11 mouse cellular contexts compared by ENCODE assay signal in the genomic region with DNA sequence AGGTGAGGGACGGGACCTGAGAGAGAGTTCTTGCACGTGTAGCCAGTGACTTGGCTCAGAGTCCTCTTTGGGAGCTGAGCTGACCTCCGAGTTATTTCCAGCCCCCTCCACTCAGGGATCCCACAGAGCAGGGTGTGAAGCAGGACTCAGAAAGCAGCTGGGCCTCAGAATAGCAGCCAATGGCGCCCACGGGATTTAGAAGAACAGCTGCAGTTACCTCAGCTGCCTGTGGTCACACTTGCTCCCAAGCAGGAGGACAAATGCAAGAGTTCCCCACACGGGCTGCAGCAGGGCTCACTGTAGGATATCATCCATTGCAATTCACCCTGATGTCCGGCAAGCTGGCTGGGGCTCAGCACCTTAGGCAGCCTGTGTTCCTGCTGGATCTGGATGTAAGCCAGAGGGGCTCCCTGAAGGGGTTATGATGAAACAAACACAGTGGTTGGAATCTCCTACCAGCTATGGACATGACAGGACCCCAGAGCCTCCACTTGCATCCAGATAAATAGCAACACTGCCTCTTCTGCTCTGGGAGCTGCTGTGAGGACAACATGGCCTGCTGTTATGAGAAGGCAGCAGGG. TPM values are rescaled to one million over a fixed set of nuclear protein-coding genes. Genes with fewer than 3 reads are reported as not detected.
DNase-seq lines count a peak whose midpoint lies in the region; ATAC-seq lines count a peak whose summit lies in the region.
"Had no signal": no experiment of that assay in that cellular context is flagged by ENCODE, and none has a peak within 500 bp of the region (broad histone marks: within the 10 kb centered on the region; RNA-seq: fewer than 3 reads in every experiment).

No protein-coding gene starts in this region.

- H3K36me3 ChIP-seq in hindbrain, embryonic 13.5 days: peaks cover 76% of the 10 kb centered on the region
- H3K36me3 ChIP-seq in hindbrain, embryonic 10.5 days: peaks cover 77% of the 10 kb centered on the region
- peaks cover 70% of the 10 kb centered on the region for H3K36me3 ChIP-seq in embryonic facial prominence, embryonic 14.5 days (ENCODE audit: control insufficient read depth, insufficient read depth, low read length)
- H3K36me3 ChIP-seq in limb, embryonic 13.5 days: peaks cover 83% of the 10 kb centered on the region
- peaks cover 86% of the 10 kb centered on the region for H3K36me3 ChIP-seq in forebrain, embryonic 10.5 days (replicated peaks)

- no peak overlapping the region for H3K27ac ChIP-seq in hindbrain, embryonic 13.5 days
- H3K27ac ChIP-seq in hindbrain, embryonic 10.5 days: no peak overlapping the region
- H3K27ac ChIP-seq in embryonic facial prominence, embryonic 14.5 days (replicated peaks; ENCODE audit: low read depth, low read length): peak overlapping the region; percentile 21; the same call in 1 of the 2 replicates
- H3K27ac ChIP-seq in limb, embryonic 13.5 days: peak overlapping the region; percentile 22; the same call in 1 of the 2 replicates
- H3K27ac ChIP-seq in forebrain, embryonic 10.5 days: no peak overlapping the region

- WGBS in hindbrain, embryonic 13.5 days: 70% methylated on average over 7 of the region's 7 CpGs
- WGBS in hindbrain, embryonic 10.5 days: 74% methylated on average over 7 of the region's 7 CpGs
- 70% methylated on average over 7 of the region's 7 CpGs for WGBS in embryonic facial prominence, embryonic 14.5 days
- WGBS in limb, embryonic 13.5 days: 56% methylated on average over 7 of the region's 7 CpGs
- 82% methylated on average over 7 of the region's 7 CpGs for WGBS in forebrain, embryonic 10.5 days

- ATAC-seq in hindbrain, embryonic 13.5 days (ENCODE audit: low FRiP score): no peak
- ATAC-seq in embryonic facial prominence, embryonic 14.5 days (ENCODE audit: low read depth): peak; percentile 82
- peak; percentile 77 for ATAC-seq in limb, embryonic 13.5 days (ENCODE audit: low FRiP score, low read depth)
- ATAC-seq: CD4-positive, CD25-positive, alpha-beta regulatory T cell, adult 4 months had no signal

- DNase-seq in hindbrain, embryonic 10.5 days (ENCODE audit: low spot score): no peak
- peak; percentile 77 for DNase-seq in embryonic facial prominence, embryonic 14.5 days (ENCODE audit: low spot score)
- peak; percentile 48 for DNase-seq in heart, adult 8-10 months (ENCODE audit: low spot score)
- no peak for DNase-seq in T-cell, adult 2 months (ENCODE audit: low spot score)
- DNase-seq in layer of hippocampus, postnatal 36 days: no peak
- no peak for DNase-seq in forebrain, embryonic 10.5 days (ENCODE audit: extremely low spot score, low spot score)
- DNase-seq: cerebellum, adult 11-12 months had no signal

- no peak overlapping the region for H3K4me2 ChIP-seq in hindbrain, embryonic 13.5 days
- no peak overlapping the region for H3K4me2 ChIP-seq in embryonic facial prominence, embryonic 14.5 days (ENCODE audit: low read depth, low read length)
- H3K4me2 ChIP-seq in limb, embryonic 13.5 days (replicated peaks): no peak overlapping the region

- H3K4me1 ChIP-seq in hindbrain, embryonic 13.5 days (replicated peaks): peaks cover 52% of the 10 kb centered on the region
- peaks cover 27% of the 10 kb centered on the region for H3K4me1 ChIP-seq in hindbrain, embryonic 10.5 days (replicated peaks)
- peaks cover 14% of the 10 kb centered on the region for H3K4me1 ChIP-seq in embryonic facial prominence, embryonic 14.5 days (ENCODE audit: control insufficient read depth, insufficient read depth, low read length)
- H3K4me1 ChIP-seq in limb, embryonic 13.5 days: peaks cover 48% of the 10 kb centered on the region
- H3K4me1 ChIP-seq in forebrain, embryonic 10.5 days: peaks cover 15% of the 10 kb centered on the region

- H3K27me3 ChIP-seq in hindbrain, embryonic 13.5 days: no peaks in the 10 kb centered on the region
- H3K27me3 ChIP-seq in hindbrain, embryonic 10.5 days (ENCODE audit: insufficient read depth, poor library complexity, severe bottlenecking): no peaks in the 10 kb centered on the region
- no peaks in the 10 kb centered on the region for H3K27me3 ChIP-seq in embryonic facial prominence, embryonic 14.5 days (replicated peaks; ENCODE audit: control insufficient read depth, insufficient read depth, low read length)
- H3K27me3 ChIP-seq in limb, embryonic 13.5 days: no peaks in the 10 kb centered on the region
- 0 out of 2 replicates have a peak, but pooled peaks cover 8% of the 10 kb centered on the region for H3K27me3 ChIP-seq in forebrain, embryonic 10.5 days (ENCODE audit: poor library complexity, severe bottlenecking)

- no peaks in the 10 kb centered on the region for H3K9me3 ChIP-seq in hindbrain, embryonic 13.5 days
- H3K9me3 ChIP-seq in hindbrain, embryonic 10.5 days: no peaks in the 10 kb centered on the region
- no peaks in the 10 kb centered on the region for H3K9me3 ChIP-seq in embryonic facial prominence, embryonic 14.5 days (ENCODE audit: control insufficient read depth, low read length)
- no peaks in the 10 kb centered on the region for H3K9me3 ChIP-seq in limb, embryonic 13.5 days
- no peaks in the 10 kb centered on the region for H3K9me3 ChIP-seq in forebrain, embryonic 10.5 days

- H3K4me3 ChIP-seq in hindbrain, embryonic 13.5 days: no peak overlapping the region
- no peak overlapping the region for H3K4me3 ChIP-seq in hindbrain, embryonic 10.5 days
- no peak overlapping the region for H3K4me3 ChIP-seq in embryonic facial prominence, embryonic 14.5 days (ENCODE audit: low read depth, low read length)
- H3K4me3 ChIP-seq in limb, embryonic 13.5 days: no peak overlapping the region
- H3K4me3 ChIP-seq in forebrain, embryonic 10.5 days: no peak overlapping the region
- H3K4me3 ChIP-seq: megakaryocyte, embryonic 14.5 days had no signal

- H3K9ac ChIP-seq in hindbrain, embryonic 13.5 days: 0 out of 2 replicates have a peak overlapping the region, but pooled peaks have one; percentile 29
- no peak overlapping the region for H3K9ac ChIP-seq in embryonic facial prominence, embryonic 14.5 days (ENCODE audit: low read depth, low read length)
- H3K9ac ChIP-seq in limb, embryonic 13.5 days: no peak overlapping the region

RNA-seq across cellular contexts. Expression of gene Vash2, which starts 6.4 kb away (rescaled TPM):
- 92.4 and 94.1 TPM in 2 replicates for polyA plus RNA-seq in hindbrain, embryonic 13.5 days (2015; fragmentation: Nextera tagmentation; extraction: Ambion mirVana)
- 39.1 and 50.5 TPM in 2 replicates for polyA plus RNA-seq in hindbrain, embryonic 10.5 days (2016; fragmentation: Nextera tagmentation; extraction: Ambion mirVana)
- polyA plus RNA-seq in embryonic facial prominence, embryonic 14.5 days (2014; fragmentation: Nextera tagmentation; extraction: Ambion mirVana): 66.4 and 73.7 TPM in 2 replicates
- total RNA-seq in heart, adult 8-10 months (2022): 1 to 10 TPM in 1 of 4 experiments, under 1 TPM in 3; 0.08 to 1.0 (median 0.27) TPM
- polyA plus RNA-seq in limb, embryonic 13.5 days (2015; fragmentation: Nextera tagmentation; extraction: Ambion mirVana): 64.4 and 72.7 TPM in 2 replicates
- total RNA-seq in layer of hippocampus, postnatal 36 days (2021): 1 to 10 TPM; 1.9 to 2.2 TPM
- polyA plus RNA-seq in forebrain, embryonic 10.5 days (2016; fragmentation: Nextera tagmentation; extraction: Ambion mirVana): 39.0 and 39.7 TPM in 2 replicates

RNA-seq across cellular contexts. Expression of gene Angel2, which starts 47.8 kb away (rescaled TPM):
- 55.4 and 57.0 TPM in 2 replicates for polyA plus RNA-seq in hindbrain, embryonic 13.5 days (2015; fragmentation: Nextera tagmentation; extraction: Ambion mirVana)
- 52.9 and 53.5 TPM in 2 replicates for polyA plus RNA-seq in hindbrain, embryonic 10.5 days (2016; fragmentation: Nextera tagmentation; extraction: Ambion mirVana)
- polyA plus RNA-seq in embryonic facial prominence, embryonic 14.5 days (2014; fragmentation: Nextera tagmentation; extraction: Ambion mirVana): 37.4 and 41.5 TPM in 2 replicates
- total RNA-seq in heart, adult 8-10 months (2022): 10 to 100 TPM; 24.0 to 30.2 (median 26.4) TPM
- 55.1 and 55.3 TPM in 2 replicates for polyA plus RNA-seq in limb, embryonic 13.5 days (2015; fragmentation: Nextera tagmentation; extraction: Ambion mirVana)
- 10 to 100 TPM; 52.2 to 57.7 TPM for total RNA-seq in layer of hippocampus, postnatal 36 days (2021)
- 50.8 and 52.7 TPM in 2 replicates for polyA plus RNA-seq in forebrain, embryonic 10.5 days (2016; fragmentation: Nextera tagmentation; extraction: Ambion mirVana)

RNA-seq across cellular contexts. Expression of gene Flvcr1, which starts 53.3 kb away (rescaled TPM):
- 5.6 and 8.3 TPM in 2 replicates for polyA plus RNA-seq in hindbrain, embryonic 13.5 days (2015; fragmentation: Nextera tagmentation; extraction: Ambion mirVana)
- 6.4 and 6.9 TPM in 2 replicates for polyA plus RNA-seq in hindbrain, embryonic 10.5 days (2016; fragmentation: Nextera tagmentation; extraction: Ambion mirVana)
- polyA plus RNA-seq in embryonic facial prominence, embryonic 14.5 days (2014; fragmentation: Nextera tagmentation; extraction: Ambion mirVana): 7.3 and 8.2 TPM in 2 replicates
- total RNA-seq in heart, adult 8-10 months (2022): 1 to 10 TPM; 3.5 to 6.5 (median 4.0) TPM
- 5.2 and 5.8 TPM in 2 replicates for polyA plus RNA-seq in limb, embryonic 13.5 days (2015; fragmentation: Nextera tagmentation; extraction: Ambion mirVana)
- 10 to 100 TPM; 17.3 to 19.6 TPM for total RNA-seq in layer of hippocampus, postnatal 36 days (2021)
- polyA plus RNA-seq in forebrain, embryonic 10.5 days (2016; fragmentation: Nextera tagmentation; extraction: Ambion mirVana): 8.2 and 8.5 TPM in 2 replicates

Comparison
In these comparisons a context has a peak if more than half of its experiments do, and no peak if none do; other contexts are left out.
1. H3K27ac ChIP-seq: peak in embryonic facial prominence, embryonic 14.5 days (single experiment) and limb, embryonic 13.5 days (single experiment); none in hindbrain, embryonic 13.5 days (single experiment), hindbrain, embryonic 10.5 days (single experiment) and forebrain, embryonic 10.5 days (single experiment).
2. DNase-seq: peak in embryonic facial prominence, embryonic 14.5 days (single experiment) and heart, adult 8-10 months (single experiment); none in hindbrain, embryonic 10.5 days (single experiment), T-cell, adult 2 months (single experiment), layer of hippocampus, postnatal 36 days (0 of 2) and forebrain, embryonic 10.5 days (single experiment).